Mouse (Mus musculus) G1E (cell line): ENCODE measurements around the gene Rab15.

ENCODE experiments used
- CTCF ChIP-seq: IDR thresholded peaks from 2 replicates; pipeline ENCODE4 v1.5.1; 2012; ENCODE audit warnings: low read depth, low read length, inconsistent platforms, mixed read lengths
- GATA1 ChIP-seq: IDR thresholded peaks from 2 replicates; pipeline ENCODE4 v1.6.1; 2012; ENCODE audit warnings: borderline replicate concordance, low read length, inconsistent platforms, mixed read lengths

GRCm38 (mm10) chr12:76816720-76817119, 6.0 kb downstream of the Rab15 start:
- TF ChIP-seq CTCF = no peak
- no peak for TF ChIP-seq GATA1
